Comparison of ENCODE assay signal across 14 mouse cellular contexts in genomic region chr1:120251193-120251592, GRCm38 (mm10).
"Had no signal": no experiment of that assay in that cellular context is flagged by ENCODE, and none has a peak within 500 bp of the region (broad histone marks: within the 10 kb centered on the region; RNA-seq: fewer than 3 reads in every experiment).

No protein-coding gene starts in this region.

- H3K27ac ChIP-seq: layer of hippocampus, adult 2 months; limb, embryonic 15.5 days; midbrain, embryonic 12.5 days; neural tube, embryonic 13.5 days had no signal

- H3K4me2 ChIP-seq: limb, embryonic 15.5 days; midbrain, embryonic 12.5 days; neural tube, embryonic 13.5 days had no signal

- DNase-seq: kidney, adult 8-10 months; kidney, postnatal 25 days; retina, postnatal 1 day; right cerebral cortex, postnatal 4 days; spleen, adult 18-20 months; thymus, adult 18-20 months; thymus, postnatal 25 days had no signal

- H3K4me3 ChIP-seq: layer of hippocampus, adult 2 months; limb, embryonic 15.5 days; megakaryocyte, embryonic 14.5 days; midbrain, embryonic 12.5 days; neural tube, embryonic 13.5 days had no signal

- H3K9ac ChIP-seq: limb, embryonic 15.5 days; midbrain, embryonic 12.5 days; neural tube, embryonic 13.5 days had no signal

- H3K27me3 ChIP-seq: limb, embryonic 15.5 days; megakaryocyte, embryonic 14.5 days; midbrain, embryonic 12.5 days; neural tube, embryonic 13.5 days had no signal

- H3K36me3 ChIP-seq: limb, embryonic 15.5 days; midbrain, embryonic 12.5 days; neural tube, embryonic 13.5 days had no signal

- ATAC-seq: intestine, postnatal 0 days; midbrain, embryonic 16.5 days had no signal

- H3K9me3 ChIP-seq: limb, embryonic 15.5 days; midbrain, embryonic 12.5 days; neural tube, embryonic 13.5 days had no signal

- H3K4me1 ChIP-seq: midbrain, embryonic 12.5 days; neural tube, embryonic 13.5 days had no signal
